Mouse (Mus musculus): ENCODE data around the gene Gprc5a.

GRCm38 (mm10) chr6:135069856-135070255, 4.4 kb downstream of the Gprc5a start:
- no peak for TF ChIP-seq CTCF (IDR thresholded peaks at IDR 0.05; ENCODE audit: control insufficient read depth, insufficient read depth, low read length)
- TF ChIP-seq POLR2A (IDR thresholded peaks at IDR 0.05; ENCODE audit: borderline replicate concordance, control insufficient read depth, low read depth, low read length) = no peak
